Mouse (Mus musculus) gastrocnemius, postnatal 14 days (tissue): ENCODE data around the gene Etnk2. TPM values are rescaled to one million over a fixed set of nuclear protein-coding genes. Genes with fewer than 3 reads are reported as not detected.
"Not testable (repeated sequence)": the region's sequence is repeated elsewhere in the genome, so short reads cannot be mapped to it uniquely, and the experiment has no call there.

Experiments
- DNase-seq: peaks from one replicate; pipeline ENCODE4 v3.0.0; 2021; ENCODE audit warnings: mixed read lengths
- intact Hi-C: fragments of 180-260 bp; cut with DNase I; formaldehyde crosslinking; loops from one replicate; pipeline ENCODE4 v1.15.1; 2025; ENCODE audit warnings: low total_unique reads
- long read RNA-seq, 2 experiments: library from polyadenylated mRNA; stranded (forward); transcript quantifications; one replicate each; pipeline ENCODE4 v2.0.0; 2021
- total RNA-seq, 2 experiments: library from RNA; stranded (reverse); gene quantifications; 2 replicates each; pipeline ENCODE4 v1.2.3; 2021

The Etnk2 gene
- under 1 TPM; 0.13 to 0.23 TPM for total RNA-seq
- long read RNA-seq, experiment 1 = 0 reads
- long read RNA-seq, experiment 2 = 0 reads

DNA sequence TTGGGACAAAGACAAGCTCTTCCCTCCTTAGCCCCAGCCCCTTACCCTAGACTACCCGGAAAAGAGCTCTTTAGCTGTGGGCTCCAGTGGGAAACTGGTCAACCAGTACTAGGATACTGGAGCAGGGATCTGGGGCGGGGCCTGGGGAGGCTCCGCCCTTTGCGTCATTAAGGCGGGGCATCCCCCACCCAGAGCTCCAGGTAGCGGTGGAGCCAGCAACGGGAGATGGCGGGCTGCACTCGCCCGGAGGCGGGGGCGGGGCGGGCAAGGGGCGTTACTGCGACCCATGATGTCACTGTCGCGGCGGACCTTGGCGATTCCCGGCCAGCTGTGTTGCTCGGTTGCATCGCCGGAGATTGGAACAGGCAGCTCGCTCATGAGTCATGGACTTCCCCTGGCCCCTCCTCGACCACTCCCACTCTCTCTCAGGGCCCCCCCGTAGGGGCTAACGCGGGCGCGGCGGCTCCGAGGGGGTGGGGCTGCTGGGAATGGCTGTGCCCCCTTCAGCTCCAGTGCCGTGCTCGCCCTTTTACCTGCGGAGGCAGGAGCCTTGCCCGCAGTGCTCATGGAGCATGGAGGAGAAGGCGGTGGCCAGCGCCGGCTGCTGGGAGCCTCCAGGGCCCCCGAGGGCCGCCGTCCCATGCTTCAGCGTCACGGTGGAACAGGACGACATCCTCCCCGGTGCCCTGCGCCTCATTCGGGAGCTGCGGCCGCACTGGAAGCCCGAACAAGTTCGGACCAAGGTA lies at the start of gene Etnk2:
Gene Etnk2, plus strand, starts transcription at position 297 of the 746 bp plus-strand sequence.
- intact Hi-C loops = no loop called here
- DNase-seq = peak; percentile 70

DNA sequence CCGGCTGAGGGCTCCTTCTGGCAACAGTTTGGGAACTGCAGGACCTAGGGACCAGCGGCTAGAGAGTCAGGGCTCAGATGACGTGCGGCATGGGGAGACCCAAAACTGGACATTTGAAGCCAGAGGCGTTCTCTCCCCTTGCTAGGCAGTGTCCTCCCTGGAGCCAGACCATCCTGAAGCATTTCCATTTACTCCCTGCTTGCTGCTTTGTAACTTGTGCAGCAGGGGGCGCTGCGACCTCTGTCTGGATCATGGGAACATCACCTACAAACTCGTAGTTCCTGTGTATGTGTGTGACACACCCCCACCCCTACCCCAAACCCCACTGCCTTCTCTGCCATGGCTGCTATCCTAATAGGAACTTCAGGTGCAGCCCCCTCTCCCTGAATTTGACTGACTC lies 49.0 kb upstream of the Etnk2 start:
- peak; percentile 52 for DNase-seq
- intact Hi-C loops = loop anchor here (5.0 kb wide), 2 partner anchors 38 to 293 kb away; partner anchors contain the start of gene Ren1

- no peak for DNase-seq
- intact Hi-C loops = no loop called here
Observed at GRCm38 (mm10) chr1:133315775-133316174, 47.6 kb upstream of the Etnk2 start.

- no peak for DNase-seq
- intact Hi-C loops = no loop called here
Observed at GRCm38 (mm10) chr1:133316577-133316976, 46.8 kb upstream of the Etnk2 start.

DNA sequence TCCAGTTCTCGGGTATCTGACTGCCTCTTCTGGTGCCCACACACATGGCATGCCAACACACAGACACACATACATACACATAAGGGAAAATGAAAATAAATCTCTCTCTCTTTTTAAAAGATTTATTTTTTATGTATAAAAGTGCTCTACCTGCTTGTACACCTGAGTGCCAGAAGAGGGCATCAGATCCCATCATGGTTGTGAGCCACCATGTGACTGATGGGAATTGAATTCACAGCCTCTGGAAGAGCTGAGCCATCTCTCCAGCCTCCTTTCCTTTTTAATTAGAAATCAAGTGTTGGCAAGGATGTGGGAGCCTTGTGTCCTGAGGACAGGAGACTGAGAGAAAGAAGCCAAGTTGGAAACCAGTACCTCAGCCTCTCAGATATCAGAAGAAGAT lies 46.2 kb upstream of the Etnk2 start:
- DNase-seq = no peak
- intact Hi-C loops = no loop called here

DNA sequence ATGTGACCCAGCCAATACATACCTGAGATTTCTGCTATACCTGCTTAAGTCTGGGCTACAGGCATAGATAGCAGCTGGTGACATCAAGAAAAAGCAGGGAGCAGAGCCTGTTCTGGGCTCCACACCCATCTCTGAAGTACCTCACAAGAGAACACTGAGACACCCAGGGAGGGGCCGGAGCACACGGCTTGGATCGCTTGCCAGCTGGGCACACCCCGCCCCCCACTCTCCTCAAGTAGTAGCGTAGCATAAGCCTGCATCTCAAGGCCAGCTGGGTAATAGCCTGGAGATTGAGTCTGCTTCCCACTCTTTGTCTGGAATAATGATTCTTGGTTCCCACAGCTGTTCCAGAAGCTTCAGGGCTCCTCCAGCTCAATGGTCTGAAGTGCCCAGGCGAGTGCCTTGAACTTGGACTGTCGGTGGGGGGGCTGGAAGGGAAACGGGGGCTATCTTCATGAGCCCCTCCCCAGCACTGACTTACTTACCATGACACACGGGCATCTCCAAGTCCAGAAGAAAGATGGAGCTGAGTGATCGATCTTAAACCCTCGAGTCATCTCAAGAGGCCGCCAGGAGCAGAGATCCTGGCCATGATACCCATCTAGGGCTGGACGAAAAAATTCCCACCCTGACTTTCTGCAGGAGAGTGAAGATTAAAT lies 42.0 kb upstream of the Etnk2 start, which contains the start of gene Kiss1:
Gene Kiss1, plus strand, starts transcription at position 609 of the 659 bp plus-strand sequence.
- intact Hi-C loops = no loop called here
- no peak for DNase-seq

- DNase-seq = no peak
- intact Hi-C loops = no loop called here
Observed at GRCm38 (mm10) chr1:133323333-133323732, 40.0 kb upstream of the Etnk2 start.

DNA sequence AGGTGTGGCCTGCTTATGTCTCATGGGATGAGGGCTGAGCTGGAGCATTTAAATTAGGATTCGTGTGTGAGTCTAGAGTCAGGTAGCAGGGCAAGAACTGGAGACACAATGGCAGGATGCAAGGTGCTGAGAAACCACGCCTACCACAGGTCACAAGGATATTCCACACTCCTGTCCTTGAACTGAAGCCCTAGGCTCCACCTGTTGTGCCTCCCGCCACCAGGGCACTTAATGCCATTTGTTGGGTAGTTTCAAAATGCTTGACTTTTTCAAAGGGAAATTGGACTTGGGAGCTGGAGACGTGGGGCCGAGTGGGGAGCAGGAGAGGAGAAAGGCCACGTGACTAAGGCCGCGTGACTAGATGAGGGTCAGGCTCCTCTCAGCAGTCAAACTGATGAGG lies 37.4 kb upstream of the Etnk2 start:
- DNase-seq = no peak
- intact Hi-C loops = no loop called here

DNA sequence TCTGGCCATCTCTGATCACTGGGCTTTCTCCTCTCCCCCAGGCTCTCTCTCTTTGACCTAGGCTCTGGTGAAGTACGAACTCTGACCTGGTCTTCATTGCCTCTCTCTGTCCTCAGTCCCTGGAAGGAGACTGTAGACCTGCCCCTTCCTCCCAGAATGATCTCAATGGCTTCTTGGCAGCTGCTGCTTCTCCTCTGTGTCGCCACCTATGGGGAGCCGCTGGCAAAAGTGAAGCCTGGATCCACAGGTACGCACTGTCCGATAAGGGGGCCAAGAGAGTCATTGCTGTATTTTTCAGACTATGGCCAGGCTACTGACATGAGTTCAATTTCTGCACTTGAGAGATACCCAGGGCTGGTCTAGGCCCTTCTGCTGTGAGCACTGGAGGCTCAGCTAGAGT lies 36.3 kb upstream of the Etnk2 start:
- intact Hi-C loops = no loop called here
- DNase-seq = no peak

GRCm38 (mm10) chr1:133328299-133328795 lies 35.0 kb upstream of the Etnk2 start:
- intact Hi-C loops = no loop called here

DNA sequence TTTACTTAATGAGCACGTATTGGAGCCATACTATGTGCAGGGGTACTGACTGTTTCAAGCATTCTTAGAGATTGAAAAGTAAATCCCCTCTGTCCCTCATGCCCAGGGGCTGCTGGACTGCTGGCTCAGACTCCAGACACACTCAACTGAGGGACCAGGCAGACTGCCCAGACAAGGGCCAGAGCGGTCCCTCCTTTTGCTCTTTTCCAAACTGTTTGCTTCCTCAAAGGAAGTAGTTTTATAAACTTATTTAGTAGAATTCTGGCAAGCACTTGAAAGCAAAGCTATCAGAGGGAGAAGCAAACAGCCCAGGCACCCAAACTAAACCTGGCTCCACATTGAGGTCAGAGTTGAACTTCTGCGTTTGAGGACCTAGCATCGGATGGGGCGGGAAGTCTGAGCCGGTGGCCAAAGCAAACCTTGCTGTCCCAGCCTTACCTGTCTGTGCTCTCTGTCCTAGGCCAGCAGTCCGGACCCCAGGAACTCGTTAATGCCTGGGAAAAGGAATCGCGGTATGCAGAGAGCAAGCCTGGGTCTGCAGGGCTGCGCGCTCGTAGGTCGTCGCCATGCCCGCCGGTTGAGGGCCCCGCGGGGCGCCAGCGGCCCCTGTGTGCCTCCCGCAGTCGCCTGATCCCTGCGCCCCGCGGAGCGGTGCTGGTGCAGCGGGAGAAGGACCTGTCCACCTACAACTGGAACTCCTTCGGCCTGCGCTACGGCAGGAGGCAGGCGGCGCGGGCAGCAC lies 34.3 kb upstream of the Etnk2 start:
- intact Hi-C loops = no loop called here
- DNase-seq = no peak

More at GRCm38 (mm10) chr1:133328299-133328795, 35.0 kb upstream of the Etnk2 start:
- DNase-seq = no peak

- intact Hi-C loops = no loop called here
- no peak for DNase-seq
Observed at GRCm38 (mm10) chr1:133329638-133329964, 33.8 kb upstream of the Etnk2 start.

DNA sequence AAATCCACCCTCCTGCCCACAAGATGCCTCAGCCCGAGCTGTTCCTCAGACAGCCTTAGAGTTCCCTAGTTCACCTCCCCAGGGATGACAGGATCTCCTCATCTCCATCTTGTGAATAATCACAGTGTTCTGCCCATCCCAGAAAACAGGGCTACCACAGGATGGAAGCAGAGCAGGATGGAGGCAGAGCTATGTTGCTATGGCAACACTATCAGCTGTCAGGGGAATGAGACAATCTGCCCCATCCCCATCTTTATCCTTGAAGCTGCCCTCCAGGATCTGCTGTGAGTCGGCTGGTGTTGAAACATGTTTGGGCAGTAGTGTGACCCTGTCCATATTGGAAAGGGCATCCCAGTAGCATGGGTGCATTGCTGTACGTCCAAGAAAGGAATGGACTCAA lies 32.2 kb upstream of the Etnk2 start:
- no peak for DNase-seq
- intact Hi-C loops = no loop called here

GRCm38 (mm10) chr1:133332656-133333430 lies 30.5 kb upstream of the Etnk2 start:
- no peak for DNase-seq
- intact Hi-C loops = no loop called here

GRCm38 (mm10) chr1:133333937-133334336 lies 29.4 kb upstream of the Etnk2 start:
- DNase-seq = no peak
- intact Hi-C loops = no loop called here

GRCm38 (mm10) chr1:133340403-133340802 lies 23.0 kb upstream of the Etnk2 start:
- DNase-seq, intact Hi-C loops: not testable (repeated sequence)

- intact Hi-C loops = no loop called here
Observed at GRCm38 (mm10) chr1:133344357-133344756, 19.0 kb upstream of the Etnk2 start.

DNA sequence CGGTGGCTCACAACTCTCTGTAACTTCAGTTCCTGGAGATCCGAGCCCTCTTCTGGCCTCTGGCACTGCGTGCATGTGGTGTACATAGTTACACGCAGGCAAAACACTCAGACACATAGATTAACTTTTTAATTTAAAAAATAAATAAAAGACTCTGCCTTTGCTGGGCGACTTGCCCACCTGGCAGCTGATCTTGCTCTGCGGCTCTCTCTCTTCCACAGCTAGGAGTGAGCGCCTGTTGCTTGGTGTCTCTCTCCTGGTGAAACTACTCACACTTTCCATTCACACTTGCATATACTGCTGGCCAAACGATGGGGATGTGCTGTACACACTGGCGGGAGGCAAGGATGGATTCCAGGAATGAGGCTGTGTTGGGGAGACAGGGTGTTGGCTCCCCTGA lies 16.8 kb upstream of the Etnk2 start:
- no peak for DNase-seq
- intact Hi-C loops = no loop called here

More at GRCm38 (mm10) chr1:133344357-133344756, 19.0 kb upstream of the Etnk2 start:
- no peak for DNase-seq

- intact Hi-C loops = no loop called here
- DNase-seq = no peak
Observed at GRCm38 (mm10) chr1:133347226-133347625, 16.1 kb upstream of the Etnk2 start.
